Mouse (Mus musculus): ENCODE measurements around the gene Tspan18.
A peak's percentile ranks its signal among the peaks of the same experiment; 100 is the strongest.

Tspan18 gene

GRCm38 (mm10) chr2:93266565-93267169, 67.6 kb downstream of the Tspan18 start:
- DNase-seq (ENCODE audit: extremely low read depth, low read depth, low spot score), result no peak

- DNase-seq (ENCODE audit: extremely low read depth, low read depth, low spot score), result no peak
Observed at GRCm38 (mm10) chr2:93262291-93263285, 71.7 kb downstream of the Tspan18 start.

GRCm38 (mm10) chr2:93261521-93262290, 72.6 kb downstream of the Tspan18 start:
- no peak for DNase-seq (ENCODE audit: extremely low read depth, low read depth, low spot score)

GRCm38 (mm10) chr2:93257634-93258033, 76.7 kb downstream of the Tspan18 start:
- no peak for DNase-seq (ENCODE audit: extremely low read depth, low read depth, low spot score)

GRCm38 (mm10) chr2:93256735-93257405, 77.4 kb downstream of the Tspan18 start:
- no peak for DNase-seq (ENCODE audit: extremely low read depth, low read depth, low spot score)

GRCm38 (mm10) chr2:93252356-93252755, 81.9 kb downstream of the Tspan18 start:
- DNase-seq (ENCODE audit: extremely low read depth, low read depth, low spot score), result peak; percentile 7

- DNase-seq (ENCODE audit: extremely low read depth, low read depth, low spot score), result no peak
Observed at GRCm38 (mm10) chr2:93250611-93251010, 83.7 kb downstream of the Tspan18 start.

- peak; percentile 19 for DNase-seq (ENCODE audit: extremely low read depth, low read depth, low spot score)
Observed at GRCm38 (mm10) chr2:93249058-93249457, 85.2 kb downstream of the Tspan18 start.

- no peak for DNase-seq (ENCODE audit: extremely low read depth, low read depth, low spot score)
Observed at GRCm38 (mm10) chr2:93244090-93244443, 90.2 kb downstream of the Tspan18 start.

GRCm38 (mm10) chr2:93243439-93244089, 90.7 kb downstream of the Tspan18 start:
- DNase-seq (ENCODE audit: extremely low read depth, low read depth, low spot score), result no peak

- no peak for DNase-seq (ENCODE audit: extremely low read depth, low read depth, low spot score)
Observed at GRCm38 (mm10) chr2:93242166-93242565, 92.1 kb downstream of the Tspan18 start.

- DNase-seq (ENCODE audit: extremely low read depth, low read depth, low spot score), result no peak
Observed at GRCm38 (mm10) chr2:93238864-93239263, 95.4 kb downstream of the Tspan18 start.

GRCm38 (mm10) chr2:93237055-93237454, 97.2 kb downstream of the Tspan18 start:
- peak; percentile 28 for DNase-seq (ENCODE audit: extremely low read depth, low read depth, low spot score)

- DNase-seq (ENCODE audit: extremely low read depth, low read depth, low spot score), result no peak
Observed at GRCm38 (mm10) chr2:93232141-93232540, 102.2 kb downstream of the Tspan18 start.

GRCm38 (mm10) chr2:93228480-93228824, 105.9 kb downstream of the Tspan18 start:
- DNase-seq (ENCODE audit: extremely low read depth, low read depth, low spot score), result no peak

- no peak for DNase-seq (ENCODE audit: extremely low read depth, low read depth, low spot score)
Observed at GRCm38 (mm10) chr2:93227713-93228479, 106.4 kb downstream of the Tspan18 start.

- DNase-seq (ENCODE audit: extremely low read depth, low read depth, low spot score), result no peak
Observed at GRCm38 (mm10) chr2:93226606-93227595, 107.4 kb downstream of the Tspan18 start.

- DNase-seq (ENCODE audit: extremely low read depth, low read depth, low spot score), result no peak
Observed at GRCm38 (mm10) chr2:93223463-93223862, 110.8 kb downstream of the Tspan18 start.
